Mouse (Mus musculus): ENCODE results near the gene Imp3.
"Not testable (repeated sequence)": the region's sequence is repeated elsewhere in the genome, so short reads cannot be mapped to it uniquely, and the experiment has no call there.

Gene Imp3

GRCm38 (mm10) chr9:56937223-56938160 is at the start of gene Imp3:
Gene Imp3 (plus strand): TSS chr9:56937475.
- DNase-seq (ENCODE audit: low spot score): peak; percentile 90

- no peak for DNase-seq (ENCODE audit: low spot score)
Observed at GRCm38 (mm10) chr9:56887581-56887980, 49.7 kb upstream of the Imp3 start.

- DNase-seq (ENCODE audit: low spot score): peak; percentile 80
Observed at GRCm38 (mm10) chr9:56889817-56890216, 47.5 kb upstream of the Imp3 start.

GRCm38 (mm10) chr9:56890522-56891250 is 46.6 kb upstream of the Imp3 start:
- no peak for DNase-seq (ENCODE audit: low spot score)

DNA sequence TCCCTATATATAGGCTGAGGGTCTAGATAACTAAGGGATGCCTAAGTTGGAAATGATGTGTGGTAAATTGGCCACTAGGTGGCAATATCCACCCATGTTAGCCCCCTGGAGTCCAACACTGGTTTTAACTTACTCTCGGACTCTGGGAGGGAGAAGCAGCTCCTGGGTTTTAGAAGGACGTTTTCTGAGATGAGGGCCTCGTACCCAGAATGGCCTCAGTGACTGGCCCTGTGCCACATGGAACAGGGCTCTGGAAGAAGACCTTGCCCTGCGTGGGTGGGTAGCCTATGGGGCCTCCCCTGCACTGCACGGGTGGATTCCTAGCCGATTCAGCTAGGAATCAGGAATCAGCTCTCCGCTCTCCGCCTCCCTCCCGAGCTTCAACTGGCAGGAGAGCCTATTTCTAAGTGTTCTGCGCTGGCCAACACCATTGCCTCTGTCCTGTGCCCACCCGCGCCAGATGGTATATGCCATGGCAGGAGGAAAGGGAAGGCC is 45.7 kb upstream of the Imp3 start:
- peak; percentile 74 for DNase-seq (ENCODE audit: low spot score)

DNA sequence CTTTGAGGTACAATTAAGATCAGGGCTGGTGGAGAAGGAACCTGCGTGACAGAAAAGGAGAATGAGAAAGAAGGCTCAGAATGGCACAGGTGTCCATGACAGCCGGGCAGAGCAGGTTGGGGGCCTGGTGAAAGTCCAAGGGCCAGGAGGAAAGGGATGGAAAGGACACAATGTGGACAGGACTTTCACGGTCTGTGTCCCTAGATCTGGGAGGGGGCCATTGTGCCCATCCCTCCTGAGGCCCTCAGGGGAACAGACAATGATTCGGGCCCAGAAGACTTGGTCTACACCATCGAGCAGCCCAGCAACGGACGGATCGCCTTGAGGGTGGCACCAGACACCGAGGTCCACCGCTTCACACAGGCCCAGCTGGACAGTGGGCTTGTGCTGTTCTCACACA is 45.2 kb upstream of the Imp3 start:
- DNase-seq (ENCODE audit: low spot score): no peak

DNA sequence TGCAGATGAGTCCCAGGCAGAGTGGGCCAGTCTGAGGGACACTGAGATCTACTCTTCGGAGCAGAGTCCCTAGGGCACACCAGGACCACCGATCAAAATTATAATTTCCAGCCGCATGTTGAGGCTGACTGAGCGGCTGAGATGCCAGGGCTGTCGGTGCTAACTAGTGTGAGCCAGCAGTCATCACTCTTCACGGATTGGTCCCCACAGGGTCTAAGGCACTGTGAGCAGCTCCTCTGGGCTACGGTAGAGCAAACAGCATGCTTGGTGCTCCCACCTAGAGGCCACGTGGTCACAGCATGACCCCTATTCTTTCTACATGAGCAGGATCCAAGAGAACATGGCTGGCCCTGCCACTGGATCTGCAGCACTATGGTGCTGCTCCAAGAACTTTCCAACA is 44.0 kb upstream of the Imp3 start:
- no peak for DNase-seq (ENCODE audit: low spot score)

GRCm38 (mm10) chr9:56894006-56894405 is 43.3 kb upstream of the Imp3 start:
- no peak for DNase-seq (ENCODE audit: low spot score)

DNA sequence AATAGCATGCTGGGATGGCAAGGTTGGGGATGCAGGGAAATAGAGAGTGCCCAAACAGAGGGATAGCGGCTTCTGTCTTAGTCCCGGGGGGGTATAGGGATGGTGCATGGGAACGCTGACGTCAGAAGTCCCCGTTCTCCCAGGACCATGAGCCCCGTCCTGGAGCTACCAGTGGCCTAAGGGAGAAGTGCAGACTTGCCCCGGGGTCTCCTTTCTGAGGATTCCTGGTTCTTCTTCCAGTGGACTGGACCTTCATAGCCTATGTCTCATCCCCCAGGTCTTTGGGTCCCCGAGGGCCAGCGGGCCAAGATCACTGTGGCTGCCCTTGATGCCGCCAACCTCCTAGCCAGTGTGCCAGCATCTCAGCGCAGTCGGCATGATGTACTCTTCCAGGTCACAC is 40.5 kb upstream of the Imp3 start:
- no peak for DNase-seq (ENCODE audit: low spot score)

DNA sequence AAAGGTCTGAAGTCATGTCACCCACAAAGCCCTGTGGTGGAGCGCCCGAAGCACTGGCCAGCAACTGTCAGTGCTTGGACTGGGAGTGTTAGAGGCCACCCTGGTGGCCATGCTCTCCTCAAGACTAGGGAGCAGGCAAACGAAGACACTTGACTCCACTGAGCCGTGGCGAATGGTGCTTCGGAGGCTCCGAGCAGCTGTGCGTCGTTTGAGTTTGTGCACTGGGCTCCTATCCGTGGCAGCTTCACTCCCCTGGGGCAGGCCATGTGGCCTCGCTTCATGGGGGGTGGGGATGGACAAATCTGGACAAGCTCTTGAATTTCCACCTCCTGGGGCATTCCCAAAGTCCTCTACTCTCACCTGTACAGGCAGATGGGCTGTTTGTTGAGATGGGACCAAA is 37.9 kb upstream of the Imp3 start:
- DNase-seq (ENCODE audit: low spot score): no peak

GRCm38 (mm10) chr9:56900060-56900459 is 37.2 kb upstream of the Imp3 start:
- no peak for DNase-seq (ENCODE audit: low spot score)

- no peak for DNase-seq (ENCODE audit: low spot score)
Observed at GRCm38 (mm10) chr9:56900571-56900970, 36.7 kb upstream of the Imp3 start.

- no peak for DNase-seq (ENCODE audit: low spot score)
Observed at GRCm38 (mm10) chr9:56901187-56901586, 36.1 kb upstream of the Imp3 start.

DNA sequence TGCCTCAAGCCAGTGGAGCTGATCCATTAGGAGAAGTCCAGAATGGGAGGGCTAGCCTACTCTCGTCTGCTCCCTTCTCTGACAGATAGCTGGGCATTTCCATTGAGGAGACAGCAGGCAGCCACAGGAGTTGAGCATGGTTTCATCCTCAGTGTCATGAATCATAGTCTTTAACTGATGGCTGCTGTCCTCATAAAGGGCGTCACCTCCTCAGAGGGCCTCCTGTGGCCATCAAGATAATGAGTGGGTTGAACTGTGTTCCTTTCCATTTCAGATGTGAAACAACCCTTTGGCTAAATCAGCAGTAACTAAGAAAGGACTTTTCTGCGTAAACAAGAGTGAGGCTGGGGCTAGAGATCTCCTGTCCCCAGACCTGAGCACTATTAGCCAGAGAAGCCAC is 33.6 kb upstream of the Imp3 start:
- no peak for DNase-seq (ENCODE audit: low spot score)

- DNase-seq (ENCODE audit: low spot score): no peak
Observed at GRCm38 (mm10) chr9:56907549-56907948, 29.7 kb upstream of the Imp3 start.

- not testable (repeated sequence) for DNase-seq (ENCODE audit: low spot score)
Observed at GRCm38 (mm10) chr9:56909991-56910390, 27.3 kb upstream of the Imp3 start.

DNA sequence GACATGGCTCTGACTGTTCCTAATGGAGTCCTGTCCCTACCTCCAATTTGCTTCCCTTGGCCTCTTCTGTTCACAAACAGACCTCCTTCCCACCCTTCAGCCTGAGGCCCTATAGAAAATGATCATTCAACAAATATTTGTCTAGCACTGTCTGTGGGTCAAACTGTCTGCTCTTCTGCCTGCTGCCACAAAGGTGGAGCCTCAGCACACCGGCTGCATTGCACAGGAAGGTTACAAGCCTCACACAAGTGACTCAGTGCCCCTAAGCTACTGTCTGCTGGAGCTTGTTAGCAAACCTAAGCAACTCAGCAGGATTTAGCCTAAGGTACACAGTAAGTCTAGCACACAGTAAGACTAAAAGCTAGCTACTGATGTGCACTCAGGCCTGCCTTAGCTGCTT is 26.3 kb upstream of the Imp3 start:
- no peak for DNase-seq (ENCODE audit: low spot score)

DNA sequence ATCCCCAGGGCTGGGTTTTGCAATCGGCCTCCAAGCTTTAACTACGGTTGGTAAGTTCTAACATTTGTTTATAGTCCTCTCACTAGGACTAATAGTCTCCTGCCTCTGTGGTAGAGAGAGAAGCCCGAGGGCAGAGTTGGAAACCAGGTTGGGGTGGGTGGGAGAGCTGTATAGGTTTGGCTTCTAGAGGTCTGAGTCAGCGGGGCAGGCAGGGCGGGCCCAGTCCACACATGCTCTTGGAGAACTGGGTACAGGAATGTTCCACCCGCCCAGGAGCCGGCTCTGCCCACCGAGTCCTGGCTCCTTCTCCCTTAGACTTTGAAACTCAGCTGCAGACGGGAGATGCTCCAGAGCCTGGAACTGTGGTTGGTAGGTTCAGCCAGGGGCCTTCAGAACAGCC is 23.3 kb upstream of the Imp3 start:
- DNase-seq (ENCODE audit: low spot score): no peak

DNA sequence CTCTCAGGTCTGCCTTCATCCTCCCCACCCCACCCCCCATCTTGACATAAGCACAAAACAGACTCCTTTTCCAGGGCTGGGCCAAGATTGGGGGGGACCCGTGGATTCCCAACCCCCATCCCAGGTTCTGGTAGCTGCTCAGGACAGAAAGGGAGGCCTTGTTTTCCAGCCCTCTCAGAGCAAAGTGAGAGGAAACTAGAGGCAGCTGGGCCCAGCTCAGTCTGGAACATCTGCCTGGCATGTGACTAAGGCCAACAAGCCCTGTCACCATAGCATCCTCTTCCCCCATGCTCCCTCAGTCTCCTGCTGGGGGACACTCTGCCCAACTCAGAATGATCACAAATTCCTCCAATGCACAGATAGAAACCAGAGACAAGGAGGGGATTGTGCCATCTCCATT is 22.2 kb upstream of the Imp3 start:
- DNase-seq (ENCODE audit: low spot score): no peak

DNA sequence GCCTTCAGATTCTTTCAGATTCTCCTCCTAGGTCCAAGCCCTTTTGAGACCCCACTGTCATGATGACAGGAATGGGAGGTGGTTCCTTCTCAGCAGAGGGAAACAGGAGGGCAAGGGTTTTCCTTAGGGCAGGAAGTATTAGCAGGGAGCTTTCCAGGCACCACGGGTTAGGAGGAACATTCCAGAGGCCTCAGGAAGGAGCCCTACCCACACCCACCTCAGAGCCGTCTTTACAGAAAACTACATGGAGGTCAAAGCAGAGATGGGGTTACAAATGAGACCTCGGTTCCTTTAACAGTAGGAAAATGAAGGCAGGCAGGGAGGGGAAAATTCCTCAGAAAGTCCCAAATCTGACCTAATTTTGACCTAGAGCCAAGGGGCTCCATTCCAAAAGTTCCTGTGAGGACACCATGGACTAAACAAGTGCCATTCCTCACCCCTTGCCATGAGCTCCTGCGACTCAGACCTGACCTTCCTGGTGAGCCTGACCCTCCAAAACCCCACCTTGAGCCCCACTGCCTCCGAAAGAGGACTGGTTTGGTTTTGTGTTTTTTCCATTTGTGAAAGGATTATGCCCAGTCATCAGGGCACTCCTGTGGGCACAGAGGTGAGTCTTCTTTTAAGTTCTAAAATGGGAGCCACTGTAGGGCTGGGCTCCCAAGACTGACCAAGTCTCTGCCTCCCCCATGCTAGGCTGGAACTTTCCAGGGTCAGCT is 21.4 kb upstream of the Imp3 start:
- DNase-seq (ENCODE audit: low spot score): no peak

GRCm38 (mm10) chr9:56917131-56917530 is 20.1 kb upstream of the Imp3 start:
- no peak for DNase-seq (ENCODE audit: low spot score)

DNA sequence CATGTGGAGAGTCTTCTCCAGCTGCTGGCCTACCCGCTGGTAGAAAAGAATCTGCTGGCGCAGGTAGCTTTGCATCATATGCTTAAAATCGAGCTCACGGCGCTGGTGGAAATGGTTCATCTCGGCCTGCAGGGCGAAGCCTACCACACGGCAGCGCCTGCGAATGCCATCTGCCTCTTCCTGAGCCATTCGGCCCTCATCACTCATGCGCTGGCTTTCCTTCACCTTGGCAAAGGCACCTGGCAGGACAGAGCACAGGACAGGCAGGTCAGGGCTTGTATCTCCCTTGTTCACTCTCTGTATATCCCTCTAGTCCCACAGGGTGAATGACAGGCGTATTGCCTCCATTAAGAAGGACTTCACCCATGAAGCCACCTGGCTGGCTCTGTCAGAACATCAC is 18.8 kb upstream of the Imp3 start:
- DNase-seq (ENCODE audit: low spot score): no peak

All from layer of hippocampus, adult 9-10 months (tissue).